Mouse (Mus musculus): Measurements from ENCODE around the gene Plxna2.

DNA sequence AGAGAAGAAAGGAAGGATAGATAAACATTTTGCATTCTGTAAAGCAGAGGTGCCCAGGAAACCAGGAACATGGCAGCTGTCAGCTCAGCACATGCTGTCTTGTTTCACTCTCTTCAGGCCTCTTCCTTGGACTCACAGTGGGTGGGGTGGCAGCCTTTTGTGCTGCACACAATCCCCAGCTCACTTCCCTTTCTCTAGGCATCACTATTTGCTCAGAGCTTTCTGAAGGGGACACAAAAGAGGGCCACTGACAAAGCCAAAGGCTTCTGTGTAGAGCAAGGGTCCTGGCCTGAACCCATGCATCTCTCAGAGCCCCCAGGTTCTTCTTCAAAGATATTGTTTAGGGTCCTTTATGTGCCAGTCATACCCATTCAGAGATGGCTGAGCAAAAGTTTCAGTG lies 45.0 kb downstream of the Plxna2 start:
- no peak for TF ChIP-seq CTCF (IDR thresholded peaks at IDR 0.05; ENCODE audit: extremely low read depth, insufficient read depth, insufficient read length, insufficient replicate concordance)
- no peak for TF ChIP-seq POLR2A (IDR thresholded peaks at IDR 0.05; ENCODE audit: low read depth, low read length)

Data from spleen, adult 2 months (tissue).